ENCODE assay signal across 14 mouse cellular contexts in genomic region chr10:9014810-9015505, GRCm38 (mm10).
A peak's percentile ranks its signal among the peaks of the same experiment; 100 is the strongest.
DNase-seq lines count a peak whose midpoint lies in the region; ATAC-seq and TF ChIP-seq lines count a peak whose summit lies in the region.
"Had no signal": no experiment of that assay in that cellular context is flagged by ENCODE, and none has a peak within 500 bp of the region (broad histone marks: within the 10 kb centered on the region; RNA-seq: fewer than 3 reads in every experiment).

No protein-coding gene starts in this region.

- intact Hi-C loops in heart, postnatal 10 days (cut with DNase I): no loop called here
- intact Hi-C loops in heart, postnatal 36 days (cut with DNase I): no loop called here

- H3K27me3 ChIP-seq in lung, embryonic 16.5 days (ENCODE audit: control insufficient read depth, insufficient read depth, low read depth, low read length): no peaks in the 10 kb centered on the region
- H3K27me3 ChIP-seq in lung, postnatal 0 days (replicated peaks; ENCODE audit: insufficient read depth, low read length): no peaks in the 10 kb centered on the region
- no peaks in the 10 kb centered on the region for H3K27me3 ChIP-seq in forebrain, embryonic 14.5 days (replicated peaks; ENCODE audit: control insufficient read depth, insufficient read depth, low read length)
- H3K27me3 ChIP-seq in small intestine, adult 2 months (ENCODE audit: control insufficient read depth, insufficient read depth, low read length): no peaks in the 10 kb centered on the region
- no peaks in the 10 kb centered on the region for H3K27me3 ChIP-seq in kidney, adult 2 months (replicated peaks; ENCODE audit: control insufficient read depth, insufficient read depth, low read length)
- no peaks in the 10 kb centered on the region for H3K27me3 ChIP-seq in kidney, embryonic 15.5 days
- H3K27me3 ChIP-seq: lung, embryonic 15.5 days; neural tube, embryonic 13.5 days had no signal

- H3K9ac ChIP-seq in lung, embryonic 16.5 days (ENCODE audit: low read length): no peak overlapping the region
- H3K9ac ChIP-seq in lung, postnatal 0 days (replicated peaks; ENCODE audit: low read depth): no peak overlapping the region
- no peak overlapping the region for H3K9ac ChIP-seq in forebrain, embryonic 14.5 days (ENCODE audit: low read length)
- no peak overlapping the region for H3K9ac ChIP-seq in kidney, embryonic 15.5 days
- H3K9ac ChIP-seq: lung, embryonic 15.5 days; neural tube, embryonic 13.5 days had no signal

- 50% methylated on average over 11 of the region's 11 CpGs for WGBS in lung, embryonic 16.5 days
- 45% methylated on average over 11 of the region's 11 CpGs for WGBS in lung, postnatal 0 days
- WGBS in forebrain, embryonic 14.5 days: 75% methylated on average over 11 of the region's 11 CpGs
- 70% methylated on average over 11 of the region's 11 CpGs for WGBS in small intestine, adult 2 months
- 77% methylated on average over 11 of the region's 11 CpGs for WGBS in kidney, adult 2 months
- WGBS in kidney, embryonic 15.5 days: 79% methylated on average over 11 of the region's 11 CpGs

- peak; percentile 5 to 13 for DNase-seq in heart, postnatal 10 days
- no peak for DNase-seq in heart, postnatal 36 days
- no peak for DNase-seq in lung, postnatal 0 days (ENCODE audit: low spot score)
- peak; percentile 68 for DNase-seq in forebrain, embryonic 14.5 days (ENCODE audit: low spot score)
- no peak for DNase-seq in kidney, adult 2 months
- DNase-seq: cerebellum, adult 18-20 months; gastrocnemius, postnatal 36 days; kidney, adult 18-20 months had no signal

- no peak for TF ChIP-seq CTCF in lung, postnatal 0 days (IDR thresholded peaks at IDR 0.05)
- TF ChIP-seq CTCF in small intestine, adult 2 months (IDR thresholded peaks at IDR 0.05; ENCODE audit: extremely low read depth, insufficient read length, insufficient replicate concordance, low read depth, low read length): no peak
- TF ChIP-seq CTCF in kidney, adult 2 months (conservative IDR thresholded peaks at IDR 0.05; ENCODE audit: insufficient read depth, insufficient read length, low read depth, low read length): no peak

- no peak for TF ChIP-seq EP300 in lung, postnatal 0 days (IDR thresholded peaks at IDR 0.05)

- no peak for TF ChIP-seq POLR2A in small intestine, adult 2 months (IDR thresholded peaks at IDR 0.05; ENCODE audit: low read depth, low read length)
- TF ChIP-seq POLR2A in kidney, adult 2 months (IDR thresholded peaks at IDR 0.05; ENCODE audit: low read depth, low read length): no peak

- ATAC-seq in lung, embryonic 16.5 days (ENCODE audit: low read depth): peak; percentile 71
- no peak; the same call in 1 of the 2 replicates for ATAC-seq in lung, postnatal 0 days
- peak; percentile 57; the same call in 1 of the 2 replicates for ATAC-seq in forebrain, embryonic 14.5 days
- ATAC-seq in kidney, embryonic 15.5 days (replicated peaks; ENCODE audit: low FRiP score): no peak

- H3K36me3 ChIP-seq in lung, embryonic 16.5 days (ENCODE audit: control insufficient read depth, insufficient read depth, low read length): no peaks in the 10 kb centered on the region
- no peaks in the 10 kb centered on the region for H3K36me3 ChIP-seq in lung, postnatal 0 days (ENCODE audit: insufficient read depth, low read length)
- H3K36me3 ChIP-seq in forebrain, embryonic 14.5 days (ENCODE audit: control insufficient read depth, insufficient read depth, low read length): no peaks in the 10 kb centered on the region
- H3K36me3 ChIP-seq in small intestine, adult 2 months (ENCODE audit: control insufficient read depth, insufficient read depth, low read length): no peaks in the 10 kb centered on the region
- H3K36me3 ChIP-seq in kidney, adult 2 months (ENCODE audit: control insufficient read depth, insufficient read depth, low read length): no peaks in the 10 kb centered on the region
- H3K36me3 ChIP-seq in kidney, embryonic 15.5 days: no peaks in the 10 kb centered on the region
- H3K36me3 ChIP-seq: lung, embryonic 15.5 days; neural tube, embryonic 13.5 days had no signal

- H3K4me2 ChIP-seq in lung, embryonic 16.5 days (ENCODE audit: low read depth, low read length): no peak overlapping the region
- H3K4me2 ChIP-seq in lung, postnatal 0 days (replicated peaks; ENCODE audit: low read depth, low read length): no peak overlapping the region
- H3K4me2 ChIP-seq in forebrain, embryonic 14.5 days (ENCODE audit: low read length): no peak overlapping the region
- no peak overlapping the region for H3K4me2 ChIP-seq in kidney, embryonic 15.5 days
- H3K4me2 ChIP-seq: heart, embryonic 11.5 days; lung, embryonic 15.5 days; neural tube, embryonic 13.5 days had no signal

- H3K27ac ChIP-seq in lung, embryonic 16.5 days (ENCODE audit: low read length): no peak overlapping the region
- no peak overlapping the region for H3K27ac ChIP-seq in lung, postnatal 0 days (ENCODE audit: low read length)
- H3K27ac ChIP-seq in forebrain, embryonic 14.5 days (ENCODE audit: low read depth, low read length): no peak overlapping the region
- H3K27ac ChIP-seq in small intestine, adult 2 months (ENCODE audit: insufficient read depth, low read depth, low read length): peak overlapping the region; percentile 42
- no peak overlapping the region for H3K27ac ChIP-seq in kidney, adult 2 months (ENCODE audit: insufficient read depth, low read depth, low read length)
- no peak overlapping the region for H3K27ac ChIP-seq in kidney, embryonic 15.5 days
- H3K27ac ChIP-seq: lung, embryonic 15.5 days; neural tube, embryonic 13.5 days had no signal

- H3K4me1 ChIP-seq in lung, embryonic 16.5 days (replicated peaks; ENCODE audit: control insufficient read depth, insufficient read depth, low read length): peaks cover 3% of the 10 kb centered on the region
- H3K4me1 ChIP-seq in lung, postnatal 0 days (ENCODE audit: insufficient read depth, low read depth, low read length): no peaks in the 10 kb centered on the region
- no peaks in the 10 kb centered on the region for H3K4me1 ChIP-seq in forebrain, embryonic 14.5 days (ENCODE audit: control insufficient read depth, insufficient read depth, low read length)
- H3K4me1 ChIP-seq in small intestine, adult 2 months (ENCODE audit: control insufficient read depth, insufficient read depth, insufficient read length, low read length): no peaks in the 10 kb centered on the region
- H3K4me1 ChIP-seq in kidney, adult 2 months (ENCODE audit: control insufficient read depth, insufficient read depth, low read length): no peaks in the 10 kb centered on the region
- no peaks in the 10 kb centered on the region for H3K4me1 ChIP-seq in kidney, embryonic 15.5 days
- H3K4me1 ChIP-seq: neural tube, embryonic 13.5 days had no signal

- H3K4me3 ChIP-seq in lung, embryonic 16.5 days (ENCODE audit: low read length): no peak overlapping the region
- H3K4me3 ChIP-seq in lung, postnatal 0 days (ENCODE audit: low read depth, low read length): no peak overlapping the region
- no peak overlapping the region for H3K4me3 ChIP-seq in forebrain, embryonic 14.5 days (ENCODE audit: low read depth, low read length)
- H3K4me3 ChIP-seq in small intestine, adult 2 months (ENCODE audit: low read depth, low read length): no peak overlapping the region
- H3K4me3 ChIP-seq in kidney, adult 2 months (ENCODE audit: insufficient read depth, low read depth, low read length): no peak overlapping the region
- no peak overlapping the region for H3K4me3 ChIP-seq in kidney, embryonic 15.5 days (replicated peaks)
- H3K4me3 ChIP-seq: lung, embryonic 15.5 days; neural tube, embryonic 13.5 days had no signal

- H3K9me3 ChIP-seq in lung, embryonic 16.5 days (ENCODE audit: control insufficient read depth, low read length): no peaks in the 10 kb centered on the region
- no peaks in the 10 kb centered on the region for H3K9me3 ChIP-seq in lung, postnatal 0 days (ENCODE audit: low read length)
- no peaks in the 10 kb centered on the region for H3K9me3 ChIP-seq in forebrain, embryonic 14.5 days (replicated peaks; ENCODE audit: control insufficient read depth, low read length)
- no peaks in the 10 kb centered on the region for H3K9me3 ChIP-seq in kidney, embryonic 15.5 days (replicated peaks)
- H3K9me3 ChIP-seq: lung, embryonic 15.5 days; neural tube, embryonic 13.5 days had no signal

Comparison
In these comparisons a context has a peak if more than half of its experiments do, and no peak if none do; other contexts are left out.
1. DNase-seq: peak in heart, postnatal 10 days (2 of 2) and forebrain, embryonic 14.5 days (single experiment); none in heart, postnatal 36 days (0 of 2), lung, postnatal 0 days (single experiment) and kidney, adult 2 months (single experiment).
2. ATAC-seq: peak in lung, embryonic 16.5 days (single experiment) and forebrain, embryonic 14.5 days (single experiment); none in lung, postnatal 0 days (single experiment) and kidney, embryonic 15.5 days (single experiment).